Mouse (Mus musculus): ENCODE results near the gene Emsy. TPM values are rescaled to one million over a fixed set of nuclear protein-coding genes. Genes with fewer than 3 reads are reported as not detected.

The Emsy gene
- polyA plus RNA-seq, 1 experiment from 2014 or later: 8.6 TPM

GRCm38 (mm10) chr7:98577461-98577860 is 79.1 kb downstream of the Emsy start:
- no peaks in the 10 kb centered on the region for H3K36me3 ChIP-seq (ENCODE audit: insufficient read depth, low read length)
- H3K4me2 ChIP-seq (replicated peaks; ENCODE audit: low read depth, low read length): no peak overlapping the region
- ATAC-seq: no peak; the same call in 1 of the 2 replicates
- no peaks in the 10 kb centered on the region for H3K27me3 ChIP-seq (replicated peaks; ENCODE audit: insufficient read depth, low read length)
- no peak overlapping the region for H3K4me3 ChIP-seq (ENCODE audit: low read depth, low read length)
- 59% methylated on average over 1 of the region's 1 CpGs for WGBS
- DNase-seq (ENCODE audit: low spot score): peak; percentile 90
- H3K27ac ChIP-seq (ENCODE audit: low read length): no peak overlapping the region
- TF ChIP-seq EP300 (IDR thresholded peaks at IDR 0.05): peak; percentile 68
- no peak for TF ChIP-seq CTCF (IDR thresholded peaks at IDR 0.05)
- H3K4me1 ChIP-seq (ENCODE audit: insufficient read depth, low read depth, low read length): peaks cover 6% of the 10 kb centered on the region; the same call in 1 of the 2 replicates
- no peak overlapping the region for H3K9ac ChIP-seq (replicated peaks; ENCODE audit: low read depth)
- H3K9me3 ChIP-seq (ENCODE audit: low read length): no peaks in the 10 kb centered on the region

- Histone ChIP-seq H3K36me3 (ENCODE audit: insufficient read depth, low read length) (no peaks in the 10 kb centered on the region), H3K27me3 (replicated peaks; ENCODE audit: insufficient read depth, low read length) (no peaks in the 10 kb centered on the region), H3K27ac (ENCODE audit: low read length) (no peak overlapping the region), H3K4me1 (ENCODE audit: insufficient read depth, low read depth, low read length) (peaks cover 6% of the 10 kb centered on the region; the same call in 1 of the 2 replicates), H3K9ac (replicated peaks; ENCODE audit: low read depth) (no peak overlapping the region), H3K4me2 (replicated peaks; ENCODE audit: low read depth, low read length) (no peak overlapping the region), H3K4me3 (ENCODE audit: low read depth, low read length) (no peak overlapping the region), H3K9me3 (ENCODE audit: low read length) (no peaks in the 10 kb centered on the region)
- ATAC-seq (no peak), DNase-seq (ENCODE audit: low spot score) (no peak)
- 86% methylated on average over 3 of the region's 3 CpGs for WGBS
- no peak for TF ChIP-seq CTCF (IDR thresholded peaks at IDR 0.05)
- no peak for TF ChIP-seq EP300 (IDR thresholded peaks at IDR 0.05)
Observed at GRCm38 (mm10) chr7:98575651-98576239, 80.8 kb downstream of the Emsy start.

- Histone ChIP-seq H3K4me1 (ENCODE audit: insufficient read depth, low read depth, low read length) (peaks cover 6% of the 10 kb centered on the region; the same call in 1 of the 2 replicates), H3K9ac (replicated peaks; ENCODE audit: low read depth) (no peak overlapping the region), H3K27ac (ENCODE audit: low read length) (no peak overlapping the region), H3K27me3 (replicated peaks; ENCODE audit: insufficient read depth, low read length) (no peaks in the 10 kb centered on the region), H3K36me3 (ENCODE audit: insufficient read depth, low read length) (no peaks in the 10 kb centered on the region), H3K4me3 (ENCODE audit: low read depth, low read length) (no peak overlapping the region), H3K4me2 (replicated peaks; ENCODE audit: low read depth, low read length) (no peak overlapping the region), H3K9me3 (ENCODE audit: low read length) (no peaks in the 10 kb centered on the region)
- 67% methylated on average over 2 of the region's 2 CpGs for WGBS
- ATAC-seq: no peak
- peak; percentile 27 for DNase-seq (ENCODE audit: low spot score)
- TF ChIP-seq CTCF (IDR thresholded peaks at IDR 0.05) (no peak), EP300 (IDR thresholded peaks at IDR 0.05) (no peak)
Observed at GRCm38 (mm10) chr7:98574771-98575191, 81.8 kb downstream of the Emsy start.

- H3K27ac ChIP-seq (ENCODE audit: low read length): peak overlapping the region; percentile 86
- no peak overlapping the region for H3K4me3 ChIP-seq (ENCODE audit: low read depth, low read length)
- TF ChIP-seq EP300 (IDR thresholded peaks at IDR 0.05) (no peak), CTCF (IDR thresholded peaks at IDR 0.05) (no peak)
- no peak for ATAC-seq
- no peak overlapping the region for H3K4me2 ChIP-seq (replicated peaks; ENCODE audit: low read depth, low read length)
- no peak for DNase-seq (ENCODE audit: low spot score)
- H3K27me3 ChIP-seq (replicated peaks; ENCODE audit: insufficient read depth, low read length): no peaks in the 10 kb centered on the region
- H3K36me3 ChIP-seq (ENCODE audit: insufficient read depth, low read length): no peaks in the 10 kb centered on the region
- no peaks in the 10 kb centered on the region for H3K9me3 ChIP-seq (ENCODE audit: low read length)
- WGBS: 88% methylated on average over 7 of the region's 7 CpGs
- H3K9ac ChIP-seq (replicated peaks; ENCODE audit: low read depth): no peak overlapping the region
- peaks cover 6% of the 10 kb centered on the region; the same call in 1 of the 2 replicates for H3K4me1 ChIP-seq (ENCODE audit: insufficient read depth, low read depth, low read length)
Observed at GRCm38 (mm10) chr7:98574271-98574670, 82.3 kb downstream of the Emsy start.

GRCm38 (mm10) chr7:98573231-98573781 is 83.3 kb downstream of the Emsy start:
- DNase-seq (ENCODE audit: low spot score): peak; percentile 87
- 47% methylated on average over 10 of the region's 10 CpGs for WGBS

GRCm38 (mm10) chr7:98572223-98572868 is 84.2 kb downstream of the Emsy start:
- H3K36me3 ChIP-seq (ENCODE audit: insufficient read depth, low read length): no peaks in the 10 kb centered on the region
- ATAC-seq: peak; percentile 68
- H3K27ac ChIP-seq (ENCODE audit: low read length): peak overlapping the region; percentile 86
- no peaks in the 10 kb centered on the region for H3K9me3 ChIP-seq (ENCODE audit: low read length)
- peaks cover 6% of the 10 kb centered on the region; the same call in 1 of the 2 replicates for H3K4me1 ChIP-seq (ENCODE audit: insufficient read depth, low read depth, low read length)
- no peak overlapping the region for H3K4me3 ChIP-seq (ENCODE audit: low read depth, low read length)
- peak; percentile 71 for DNase-seq (ENCODE audit: low spot score)
- H3K27me3 ChIP-seq (replicated peaks; ENCODE audit: insufficient read depth, low read length): no peaks in the 10 kb centered on the region
- TF ChIP-seq CTCF (IDR thresholded peaks at IDR 0.05): no peak
- TF ChIP-seq EP300 (IDR thresholded peaks at IDR 0.05): peak; percentile 93
- 31% methylated on average over 10 of the region's 10 CpGs for WGBS
- no peak overlapping the region for H3K4me2 ChIP-seq (replicated peaks; ENCODE audit: low read depth, low read length)
- no peak overlapping the region for H3K9ac ChIP-seq (replicated peaks; ENCODE audit: low read depth)

More at GRCm38 (mm10) chr7:98573231-98573781, 83.3 kb downstream of the Emsy start:
- no peaks in the 10 kb centered on the region for H3K9me3 ChIP-seq (ENCODE audit: low read length)
- no peak overlapping the region for H3K4me3 ChIP-seq (ENCODE audit: low read depth, low read length)
- H3K4me1 ChIP-seq (ENCODE audit: insufficient read depth, low read depth, low read length): peaks cover 6% of the 10 kb centered on the region; the same call in 1 of the 2 replicates
- H3K36me3 ChIP-seq (ENCODE audit: insufficient read depth, low read length): no peaks in the 10 kb centered on the region
- TF ChIP-seq EP300 (IDR thresholded peaks at IDR 0.05) (peak; percentile 99), CTCF (IDR thresholded peaks at IDR 0.05) (no peak)
- no peak overlapping the region for H3K9ac ChIP-seq (replicated peaks; ENCODE audit: low read depth)
- no peaks in the 10 kb centered on the region for H3K27me3 ChIP-seq (replicated peaks; ENCODE audit: insufficient read depth, low read length)
- ATAC-seq: peak; percentile 88
- H3K27ac ChIP-seq (ENCODE audit: low read length): peak overlapping the region; percentile 86
- H3K4me2 ChIP-seq (replicated peaks; ENCODE audit: low read depth, low read length): no peak overlapping the region
